Mouse (Mus musculus): ENCODE measurements around the gene Smyd3.
A peak's percentile ranks its signal among the peaks of the same experiment; 100 is the strongest.
"Not testable (repeated sequence)": the region's sequence is repeated elsewhere in the genome, so short reads cannot be mapped to it uniquely, and the experiment has no call there.

Smyd3 gene

DNA sequence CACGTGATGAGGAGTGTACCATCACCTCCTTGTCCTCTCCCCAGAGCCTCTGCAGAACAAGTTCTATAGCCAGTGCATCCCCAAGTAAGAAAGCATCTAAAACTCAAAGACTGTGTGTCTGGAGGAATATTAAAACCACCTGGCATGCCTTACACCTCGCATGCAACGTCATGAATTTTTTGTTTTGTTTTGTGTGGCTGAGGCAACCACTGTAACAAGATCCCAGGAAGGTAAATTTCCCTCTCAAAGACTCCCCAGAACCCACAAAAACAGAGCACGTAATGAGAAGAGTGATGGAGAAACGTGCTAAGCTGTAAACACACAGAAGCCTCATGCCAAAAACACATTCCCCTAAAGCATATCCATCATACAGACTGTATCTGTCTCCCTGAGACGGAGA is 222.2 kb downstream of the Smyd3 start:
- no peak for DNase-seq (ENCODE audit: extremely low read depth, low read depth, low spot score)

DNA sequence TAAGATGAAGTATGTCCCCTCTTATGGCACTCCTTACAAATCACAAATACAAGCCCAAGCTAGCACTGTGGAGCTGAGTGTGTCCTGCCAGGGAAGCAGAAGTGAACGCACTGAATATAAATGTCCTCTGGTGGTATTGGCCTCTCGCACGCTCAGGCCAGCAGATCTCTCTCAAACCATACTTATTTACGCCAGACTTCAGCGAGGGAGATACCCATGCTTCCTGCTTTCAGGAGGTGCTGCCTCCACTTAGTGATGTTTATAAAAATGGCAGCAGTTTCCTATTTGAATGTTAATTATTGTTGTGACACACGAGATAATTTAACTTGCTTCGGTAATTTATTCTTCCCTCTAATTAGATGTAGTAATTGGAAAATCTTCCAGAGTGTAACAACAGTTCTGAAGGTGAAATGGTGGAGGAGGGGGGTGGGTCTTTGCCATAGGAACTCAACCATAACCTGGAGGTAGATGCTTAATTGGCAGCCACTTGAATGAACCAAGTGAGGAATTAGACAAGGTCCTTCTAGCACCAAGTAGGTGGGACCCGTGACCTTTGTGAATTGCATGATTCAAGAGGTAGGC is 224.0 kb downstream of the Smyd3 start:
- no peak for DNase-seq (ENCODE audit: extremely low read depth, low read depth, low spot score)

DNA sequence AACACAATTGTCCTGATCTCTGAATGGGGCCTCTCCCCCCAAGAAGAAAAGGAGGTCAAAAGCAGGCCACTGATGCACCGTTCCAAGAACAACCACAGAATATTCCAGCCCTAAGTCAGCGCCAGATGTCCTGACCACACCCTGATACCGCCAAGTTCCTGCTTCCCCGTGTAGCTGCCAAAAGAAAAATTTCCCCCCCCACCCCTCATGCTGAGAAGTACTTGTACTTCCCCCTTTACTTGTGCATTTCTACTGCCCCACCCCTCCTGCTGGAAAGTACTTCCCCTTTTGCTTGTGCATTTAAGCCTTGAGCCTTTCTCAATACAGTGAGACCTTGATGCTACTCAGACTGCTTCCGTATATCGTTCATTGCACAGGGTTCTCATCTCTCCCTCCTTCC is 227.7 kb downstream of the Smyd3 start:
- DNase-seq (ENCODE audit: extremely low read depth, low read depth, low spot score), result not testable (repeated sequence)

DNA sequence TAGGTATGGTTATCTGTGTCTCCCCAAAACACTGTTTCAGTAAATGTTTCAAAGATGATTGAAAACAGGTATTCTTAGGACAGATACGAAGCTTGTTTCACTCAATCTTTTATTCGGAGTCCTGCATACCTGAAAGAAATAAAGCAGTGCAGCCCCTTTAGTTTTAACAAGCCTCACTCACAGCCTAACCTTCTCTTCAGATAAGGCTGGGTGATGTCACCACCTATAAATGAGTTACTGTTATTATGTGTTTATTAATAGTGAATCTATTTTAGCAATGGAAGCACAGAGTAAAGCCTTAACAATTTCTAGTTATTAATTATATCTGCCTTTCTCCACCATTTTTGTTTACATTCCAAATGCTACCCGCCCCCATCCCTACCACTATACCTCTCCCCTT is 228.1 kb downstream of the Smyd3 start:
- no peak for DNase-seq (ENCODE audit: extremely low read depth, low read depth, low spot score)

DNA sequence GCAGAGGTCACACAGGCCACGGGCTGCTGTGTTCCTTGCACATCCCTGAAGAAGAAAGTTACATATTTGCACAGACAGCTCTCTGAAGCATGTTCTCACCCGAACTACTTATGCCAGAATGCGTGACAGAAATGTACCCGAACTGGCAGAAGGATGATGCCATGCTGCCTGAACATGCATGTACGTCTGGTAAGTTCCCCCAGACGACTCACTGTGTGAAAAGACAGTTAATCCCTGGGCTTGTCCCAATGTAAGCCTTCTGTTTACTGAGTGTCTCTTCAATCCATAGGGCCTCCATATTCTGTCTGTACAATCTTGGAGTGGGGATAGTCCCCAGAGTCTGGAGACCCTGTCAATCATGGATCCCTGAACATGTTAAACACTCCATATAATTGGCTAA is 231.1 kb downstream of the Smyd3 start:
- no peak for DNase-seq (ENCODE audit: extremely low read depth, low read depth, low spot score)

DNA sequence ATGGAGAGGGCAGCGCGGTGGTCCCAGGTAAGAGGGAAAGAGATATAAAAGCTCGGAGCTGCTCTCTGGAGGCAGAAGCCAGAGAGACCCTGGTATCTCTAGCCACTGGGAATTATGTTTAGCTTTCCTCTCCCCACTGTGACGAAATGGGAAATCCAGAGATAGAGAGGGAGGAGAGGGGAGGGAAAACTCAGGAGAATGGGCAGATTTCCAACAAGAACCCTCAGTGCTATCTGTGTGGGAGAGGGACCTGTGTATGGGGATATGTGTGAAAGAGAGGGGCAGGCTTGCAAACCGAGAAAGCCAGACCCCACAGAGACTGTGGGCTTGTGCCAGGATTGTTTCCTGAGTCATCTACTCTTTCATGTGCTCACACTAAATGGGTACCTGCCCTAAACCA is 235.0 kb downstream of the Smyd3 start:
- DNase-seq (ENCODE audit: extremely low read depth, low read depth, low spot score), result no peak

DNA sequence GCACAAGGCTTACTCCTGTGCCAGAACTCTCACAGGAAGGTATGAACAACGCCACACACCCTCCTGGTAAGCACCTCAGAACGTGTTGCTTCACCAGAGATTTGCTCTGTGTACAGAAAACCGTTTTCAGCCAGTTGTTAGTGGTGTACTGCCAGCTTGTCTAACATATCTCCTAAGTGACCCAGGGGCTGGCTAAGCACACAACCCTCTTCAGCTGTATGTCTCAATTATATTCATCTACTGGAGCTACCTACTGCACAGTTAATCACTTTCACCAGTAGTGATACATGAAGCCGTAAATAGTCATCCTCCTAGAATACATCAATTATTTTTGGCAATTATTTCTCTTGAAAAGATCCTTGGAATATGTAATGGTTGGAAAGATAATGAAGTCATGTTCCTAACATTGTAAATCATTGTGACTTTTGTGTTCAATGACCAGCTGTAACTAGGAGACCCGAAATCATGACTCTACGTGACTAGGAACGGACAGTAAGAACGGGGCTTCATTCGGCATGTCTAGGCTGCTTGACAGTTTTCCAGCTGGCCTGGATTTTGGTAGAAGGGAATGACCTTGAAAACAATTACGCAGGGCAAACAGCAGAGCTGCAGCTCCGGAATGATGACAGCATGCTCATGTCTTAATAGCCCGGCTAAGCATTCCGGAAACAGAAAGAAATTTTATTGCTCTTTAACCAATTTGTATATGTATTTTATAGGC is 236.3 kb downstream of the Smyd3 start:
- no peak for DNase-seq (ENCODE audit: extremely low read depth, low read depth, low spot score)

DNA sequence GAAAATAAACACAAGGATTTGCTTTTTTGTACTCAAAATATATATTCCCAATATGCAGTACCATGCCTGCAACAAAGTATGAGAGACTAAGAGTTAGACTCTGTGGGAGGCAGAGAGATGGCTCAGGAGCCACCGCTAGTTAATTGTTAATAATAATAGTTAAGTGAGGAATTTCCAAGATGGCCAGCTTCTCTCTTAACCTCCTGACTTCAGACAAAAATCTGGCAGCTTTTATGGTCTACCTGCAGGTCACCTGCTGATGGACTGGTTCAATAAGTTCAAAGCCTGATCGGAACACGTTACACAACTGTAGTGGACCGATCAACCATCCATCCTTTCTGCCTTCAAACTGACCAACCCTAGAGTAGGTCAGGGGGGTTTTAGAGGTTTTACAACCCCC is 238.7 kb downstream of the Smyd3 start:
- no peak for DNase-seq (ENCODE audit: extremely low read depth, low read depth, low spot score)

DNA sequence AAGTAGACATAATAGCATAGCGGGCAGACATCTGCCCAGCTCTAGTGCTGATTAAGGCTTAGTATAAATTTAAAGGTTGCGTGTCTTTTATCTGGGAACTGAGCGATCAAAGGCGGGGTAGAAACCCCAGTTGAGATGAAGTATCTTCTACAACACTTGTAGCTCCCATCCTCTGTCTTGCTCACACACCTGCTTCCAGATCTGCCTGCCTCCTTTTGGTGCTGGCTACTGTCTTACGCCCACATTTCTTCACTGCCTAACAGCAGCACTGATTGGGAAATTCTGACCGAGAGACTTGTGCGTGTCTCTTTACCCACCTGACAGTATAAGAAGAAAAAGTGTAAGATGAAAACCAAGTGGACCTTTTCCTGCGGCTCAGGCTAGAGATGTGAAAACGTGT is 240.5 kb downstream of the Smyd3 start:
- no peak for DNase-seq (ENCODE audit: extremely low read depth, low read depth, low spot score)

DNA sequence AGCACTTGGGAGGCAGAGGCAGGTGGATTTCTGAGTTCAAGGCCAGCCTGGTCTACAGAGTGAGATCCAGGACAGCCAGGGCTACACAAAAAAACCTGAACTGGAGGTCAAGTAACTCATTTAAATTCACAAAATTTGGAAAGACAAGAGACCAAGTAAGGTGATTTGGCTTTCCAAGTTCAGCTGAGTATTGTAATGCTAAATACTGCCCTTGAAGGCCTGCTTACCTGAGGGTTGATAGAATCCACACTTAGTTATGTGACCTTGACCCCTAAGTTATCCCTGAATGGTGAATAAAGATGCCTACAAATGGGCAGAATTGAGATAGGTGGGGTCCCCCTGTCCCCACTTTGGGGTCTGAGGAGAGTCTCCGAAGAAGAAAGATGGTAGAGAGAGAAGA is 241.0 kb downstream of the Smyd3 start:
- no peak for DNase-seq (ENCODE audit: extremely low read depth, low read depth, low spot score)

DNA sequence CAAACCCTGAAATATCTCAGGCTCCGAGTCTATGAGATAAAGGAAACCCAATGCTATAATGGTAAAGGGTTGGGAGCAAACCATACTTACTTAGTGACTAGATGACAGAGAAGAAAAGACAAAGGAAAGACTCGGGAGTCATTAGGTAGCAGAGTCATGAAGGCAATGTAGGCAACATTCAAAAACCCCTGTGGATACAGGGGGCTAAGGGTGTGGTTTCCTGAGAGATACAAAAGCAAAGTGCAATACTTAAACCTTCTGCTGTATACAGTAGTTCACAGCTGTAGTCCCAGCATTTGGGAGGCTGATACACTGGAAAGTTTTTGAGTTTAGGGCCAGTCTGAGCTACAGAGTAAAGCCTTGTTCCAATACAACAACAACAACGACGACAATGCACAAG is 244.9 kb downstream of the Smyd3 start:
- no peak for DNase-seq (ENCODE audit: extremely low read depth, low read depth, low spot score)

DNA sequence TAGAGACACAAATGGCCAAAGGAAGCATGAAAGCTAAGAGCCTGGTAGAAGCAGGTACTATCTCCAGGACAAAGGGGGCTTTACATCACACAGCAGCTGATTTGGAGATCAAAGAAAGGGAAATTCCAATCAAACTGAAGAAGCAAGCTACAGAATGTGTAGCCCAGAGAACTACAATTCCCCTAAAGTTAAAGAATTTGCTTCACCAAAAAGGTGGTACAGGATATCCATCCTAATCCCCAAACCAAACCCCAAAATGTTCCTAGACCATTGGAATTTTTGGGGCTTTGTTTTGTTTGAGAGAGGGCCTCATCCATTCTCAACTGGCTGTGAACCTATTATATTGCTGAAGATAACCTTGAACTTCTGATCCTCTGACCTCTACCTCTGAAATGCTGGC is 245.5 kb downstream of the Smyd3 start:
- DNase-seq (ENCODE audit: extremely low read depth, low read depth, low spot score), result no peak

DNA sequence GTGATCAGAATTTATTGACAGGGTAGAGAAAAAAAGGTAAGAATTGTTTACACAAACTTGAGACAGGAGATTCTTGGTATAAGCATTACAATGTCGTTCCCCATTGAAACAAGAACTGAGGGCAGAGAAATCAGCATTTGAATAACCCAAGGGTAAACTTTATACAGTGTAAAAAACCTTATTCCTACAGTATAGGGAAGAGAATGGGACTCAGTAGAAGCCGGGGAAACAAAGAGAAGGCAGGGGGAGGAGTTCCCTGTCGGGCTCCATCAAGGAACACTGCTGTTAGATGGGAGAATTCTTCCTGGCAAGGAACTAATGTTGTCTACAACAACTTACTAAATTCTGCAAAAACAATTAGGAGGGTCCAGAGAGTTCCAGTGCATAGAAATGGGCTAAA is 250.9 kb downstream of the Smyd3 start:
- no peak for DNase-seq (ENCODE audit: extremely low read depth, low read depth, low spot score)

DNA sequence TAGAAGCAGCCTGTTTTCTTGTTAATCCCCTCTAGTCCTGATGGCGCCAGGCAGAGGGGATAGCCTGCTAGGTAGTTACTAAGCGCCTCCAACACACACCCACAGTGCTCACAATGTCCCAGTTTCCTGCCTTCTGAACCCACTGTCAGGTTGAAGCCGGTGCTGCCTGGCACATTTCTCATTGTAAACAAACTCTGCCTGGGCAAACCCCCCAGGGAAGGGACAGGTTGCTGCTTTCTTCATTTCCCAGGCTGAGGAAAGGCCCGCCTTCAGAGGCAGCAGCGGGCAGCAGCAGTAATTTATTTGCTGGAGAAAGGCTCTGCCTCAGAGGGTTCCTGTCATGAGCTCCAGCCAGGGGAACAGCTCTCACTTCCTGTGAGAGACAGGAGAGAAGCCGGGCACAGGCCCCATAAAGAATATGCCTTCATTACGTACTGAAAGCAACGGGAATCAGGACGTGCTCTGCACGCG is 256.3 kb downstream of the Smyd3 start:
- DNase-seq (ENCODE audit: extremely low read depth, low read depth, low spot score), result no peak

DNA sequence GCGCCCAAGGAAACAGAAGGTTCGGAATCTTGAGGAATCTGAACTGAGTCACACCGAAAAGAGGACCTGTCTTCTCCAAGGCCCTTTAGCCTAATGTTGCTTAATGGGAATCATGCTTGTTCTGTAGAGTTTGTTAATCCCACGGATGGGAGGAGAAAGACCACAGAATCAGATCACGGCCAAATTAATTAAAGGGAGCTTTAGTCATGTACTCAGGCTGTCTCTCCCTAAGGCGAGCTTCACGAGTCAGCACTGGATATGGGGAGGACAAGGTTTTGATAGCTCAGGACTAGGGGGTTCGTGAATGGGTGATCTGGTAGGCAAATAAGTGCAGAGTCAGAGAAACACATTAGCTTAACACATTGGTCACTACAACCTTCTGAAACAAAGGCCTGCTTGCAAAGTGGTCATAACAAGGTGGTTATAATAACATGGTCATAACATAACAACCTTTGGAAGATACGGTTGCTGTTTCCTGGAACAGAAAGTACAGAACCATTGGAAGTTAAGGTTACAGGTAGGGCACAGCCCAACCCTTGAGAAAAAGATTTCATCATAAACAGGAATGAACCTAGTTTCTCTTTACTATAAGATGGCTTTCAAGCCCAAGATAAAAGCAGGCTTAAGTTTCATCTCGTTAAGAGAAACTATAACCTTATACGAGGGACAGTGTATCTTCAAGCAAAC is 261.9 kb downstream of the Smyd3 start:
- DNase-seq (ENCODE audit: extremely low read depth, low read depth, low spot score), result peak; percentile 50

DNA sequence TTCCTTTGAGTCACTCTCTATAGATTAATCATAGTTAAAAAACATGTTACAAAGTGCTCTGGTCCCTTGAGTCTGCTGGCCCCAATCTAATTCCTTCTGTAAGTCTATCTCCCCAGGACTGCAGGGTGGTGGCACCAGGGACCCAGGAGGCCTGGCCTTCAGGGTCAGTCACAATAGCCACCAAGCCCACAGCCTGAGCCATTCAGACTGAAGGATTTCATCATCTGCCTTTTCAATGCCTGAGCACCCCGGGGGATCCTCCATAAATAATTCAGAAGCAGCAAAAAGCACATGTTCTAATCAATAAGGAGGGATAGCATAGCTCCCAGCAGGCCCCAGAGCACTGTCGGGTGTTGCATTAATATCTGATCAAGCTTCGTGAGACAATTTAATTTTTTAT is 263.3 kb downstream of the Smyd3 start:
- DNase-seq (ENCODE audit: extremely low read depth, low read depth, low spot score), result no peak

DNA sequence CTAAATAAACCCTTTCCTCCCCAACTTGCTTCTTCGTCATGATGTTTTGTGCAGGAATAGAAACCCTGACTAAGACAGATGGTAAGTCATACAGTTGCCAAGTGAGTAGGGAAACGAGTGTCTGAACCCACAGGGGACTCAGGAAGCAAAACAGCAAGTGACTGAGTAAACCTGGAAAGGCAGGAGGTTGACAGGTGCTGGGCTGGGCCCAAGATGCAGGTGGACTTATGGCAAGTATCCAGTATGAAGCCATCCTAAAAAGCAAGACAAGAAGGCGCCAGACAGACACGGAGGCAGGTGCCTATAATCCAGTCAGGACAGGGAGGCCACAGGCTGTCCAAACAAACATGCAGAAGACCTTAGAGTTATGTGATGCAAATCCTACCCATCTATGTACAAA is 265.2 kb downstream of the Smyd3 start:
- DNase-seq (ENCODE audit: extremely low read depth, low read depth, low spot score), result no peak

DNA sequence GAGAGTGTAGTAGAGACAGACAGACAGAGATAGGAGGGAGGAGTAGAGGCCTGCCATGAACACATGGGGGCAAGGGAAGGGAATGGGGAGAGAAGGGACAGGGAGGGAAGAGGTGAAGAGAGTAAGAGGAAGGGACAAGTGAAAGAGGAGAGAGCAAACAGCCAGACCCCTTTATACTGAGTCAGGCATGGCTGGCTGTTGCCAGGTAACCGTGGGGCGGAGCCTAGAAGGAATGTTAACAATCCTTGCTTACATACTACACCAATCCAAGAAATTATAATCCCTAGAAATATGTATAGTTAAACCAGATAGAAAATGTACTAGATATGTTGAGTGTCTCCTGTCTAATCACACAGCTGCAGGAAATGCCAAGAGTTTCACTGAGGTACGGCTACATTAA is 267.5 kb downstream of the Smyd3 start:
- no peak for DNase-seq (ENCODE audit: extremely low read depth, low read depth, low spot score)

DNA sequence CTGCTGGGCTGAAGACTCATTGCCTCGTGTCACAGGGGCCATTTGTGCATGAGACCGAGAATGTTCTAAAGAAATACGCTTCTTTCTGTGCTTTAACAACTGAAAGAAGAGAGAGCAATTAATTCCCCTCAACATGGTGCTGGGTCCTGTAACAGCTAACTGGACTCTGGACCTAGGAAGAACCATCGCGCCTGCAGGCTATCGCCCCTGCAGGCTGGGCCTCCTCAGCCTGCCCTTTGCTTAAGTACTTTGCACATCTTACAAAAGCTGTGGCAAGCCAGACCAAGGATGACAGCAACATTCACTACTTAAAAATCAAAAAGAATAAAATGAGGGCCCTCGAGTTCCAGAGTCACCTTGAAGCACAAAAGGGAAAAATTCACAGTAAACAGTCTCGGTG is 274.3 kb downstream of the Smyd3 start:
- DNase-seq (ENCODE audit: extremely low read depth, low read depth, low spot score), result no peak

DNA sequence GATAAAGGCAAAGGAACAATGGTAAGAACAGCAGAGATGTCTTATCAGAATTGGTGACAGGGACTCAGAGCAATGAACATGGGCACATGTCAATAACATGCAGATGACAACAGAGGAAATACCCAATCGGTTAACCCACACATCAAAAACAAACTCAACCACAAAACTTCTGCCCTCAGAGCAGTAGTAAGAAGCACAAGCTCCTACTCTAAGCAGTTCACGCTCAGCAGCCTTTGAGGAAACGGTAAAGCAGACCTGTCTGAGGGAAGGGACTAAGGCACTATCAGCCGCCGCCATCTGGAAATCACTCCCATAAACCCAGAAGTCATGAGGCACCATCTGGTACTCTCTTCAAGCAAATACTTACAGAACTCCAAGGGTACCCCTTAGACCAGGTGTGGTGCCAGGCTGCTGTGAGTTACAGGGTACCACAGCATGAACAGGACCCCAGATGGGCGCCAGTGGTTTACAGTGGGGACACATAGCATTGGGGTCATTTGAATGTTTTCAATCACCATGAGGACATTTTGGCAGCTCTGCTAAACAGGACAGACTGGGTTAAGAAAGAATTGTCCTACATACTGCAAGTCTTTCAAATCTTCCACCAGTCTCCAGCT is 277.1 kb downstream of the Smyd3 start:
- no peak for DNase-seq (ENCODE audit: extremely low read depth, low read depth, low spot score)

DNA sequence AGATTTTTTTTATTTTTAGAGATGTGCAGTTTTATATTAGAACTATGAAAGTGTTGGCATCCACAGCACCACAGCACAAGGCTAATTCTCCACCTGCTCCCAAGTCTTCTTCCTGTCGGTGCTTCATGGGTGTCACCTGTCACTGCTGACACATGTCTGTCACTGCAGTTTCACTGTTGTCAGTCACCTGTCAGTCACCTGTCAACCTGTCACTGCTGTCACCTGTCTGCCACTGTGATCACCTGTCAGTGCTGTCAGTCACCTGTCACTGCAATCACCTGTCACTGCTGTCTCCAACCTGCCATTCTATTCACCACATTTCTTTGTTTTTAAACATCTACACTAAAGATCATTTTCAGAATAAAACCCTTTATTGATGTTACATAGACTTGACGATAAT is 279.2 kb downstream of the Smyd3 start:
- no peak for DNase-seq (ENCODE audit: extremely low read depth, low read depth, low spot score)

DNA sequence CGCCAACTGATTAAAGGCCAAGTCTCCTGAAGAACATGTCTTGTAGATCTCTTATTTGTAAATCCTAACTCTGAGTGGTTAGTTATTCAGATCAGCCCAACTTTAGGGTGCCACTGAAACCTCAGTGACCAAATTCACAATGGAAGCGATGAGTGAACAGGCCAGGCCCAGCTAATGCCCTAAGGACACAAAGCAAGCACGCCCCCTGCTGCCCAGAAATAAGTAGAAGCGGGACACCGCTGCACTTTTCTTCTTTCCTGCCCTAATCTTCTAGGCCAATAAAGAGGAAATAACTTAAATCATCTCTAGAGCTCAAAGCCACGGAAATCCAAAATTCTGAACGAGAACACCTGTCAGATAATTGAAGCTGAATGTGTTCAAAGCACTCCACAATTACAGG is 279.9 kb downstream of the Smyd3 start:
- no peak for DNase-seq (ENCODE audit: extremely low read depth, low read depth, low spot score)

Data from fat pad, adult 2 months (tissue).